Mouse (Mus musculus) heart, postnatal 25 days (tissue): ENCODE measurements at regions not wholly inside any gene's neighbourhood (a gene's known extent, or its start where the extent isn't known, plus 50 kb on each side); places are given as distances from the start of the nearest gene placed in this dataset.

Experiments used
- DNase-seq: peaks from one replicate; pipeline ENCODE4 v3.0.0; 2022; ENCODE audit warnings: low spot score
- intact Hi-C: fragments of 180-260 bp; cut with DNase I; formaldehyde crosslinking; loops from one replicate; pipeline ENCODE4 v1.15.1; 2025

DNA sequence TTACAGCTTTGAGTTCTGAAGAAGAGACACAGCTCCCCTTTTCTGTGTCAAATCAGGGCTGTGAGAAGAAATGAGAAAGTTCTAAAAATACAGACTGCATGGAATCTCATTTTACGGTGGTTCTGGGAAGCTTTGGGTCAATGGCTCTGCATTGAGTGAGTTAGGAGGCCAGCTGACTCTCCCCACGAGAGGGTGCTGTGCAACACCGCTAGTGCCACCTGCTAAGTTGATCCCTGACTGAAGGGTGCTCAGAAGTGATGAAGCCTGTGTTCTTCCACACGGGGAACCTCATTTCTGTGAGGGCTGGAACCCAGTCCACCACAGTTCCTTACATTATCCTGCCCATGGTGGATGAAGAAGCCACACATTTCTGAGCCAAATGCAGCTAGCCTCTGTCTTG lies 159.5 kb upstream of the Eef2kmt start:
- DNase-seq, result no peak

DNA sequence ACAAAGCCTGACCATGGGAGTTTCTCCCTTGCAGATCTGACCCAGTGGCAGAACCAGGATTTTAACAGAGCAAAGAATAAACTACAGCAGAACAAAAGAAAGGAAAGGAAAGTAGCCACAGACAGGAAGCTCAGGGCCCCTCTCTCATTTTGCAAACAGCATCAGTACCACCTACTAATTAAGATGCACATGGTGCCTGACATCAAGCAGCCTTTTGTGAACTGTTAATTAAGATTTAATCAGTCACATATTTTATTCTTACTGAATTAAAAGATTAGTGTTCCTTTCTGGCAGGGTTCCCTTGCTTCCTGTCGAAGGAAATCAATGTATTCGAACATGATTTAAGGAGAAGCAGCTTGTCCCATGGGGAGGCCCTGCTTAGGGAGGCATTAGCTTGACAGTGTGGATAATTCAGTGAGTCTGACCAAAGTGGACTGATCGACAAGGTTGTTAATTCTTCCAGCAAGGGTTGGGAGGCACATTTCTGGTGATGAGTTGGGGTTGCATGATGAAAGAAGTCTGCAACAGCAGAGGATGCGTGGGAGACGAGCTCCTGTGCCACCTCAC lies 156.1 kb upstream of the Eef2kmt start:
- DNase-seq, result no peak
- intact Hi-C loops, result loop anchor here (10.0 kb wide), 1 partner anchor 53 kb away; no protein-coding TSS in a partner anchor

More for the DNA sequence above, 159.5 kb upstream of the Eef2kmt start:
- intact Hi-C loops, result loop anchor here (10.0 kb wide), 1 partner anchor 49 kb away; no protein-coding TSS in a partner anchor

DNA sequence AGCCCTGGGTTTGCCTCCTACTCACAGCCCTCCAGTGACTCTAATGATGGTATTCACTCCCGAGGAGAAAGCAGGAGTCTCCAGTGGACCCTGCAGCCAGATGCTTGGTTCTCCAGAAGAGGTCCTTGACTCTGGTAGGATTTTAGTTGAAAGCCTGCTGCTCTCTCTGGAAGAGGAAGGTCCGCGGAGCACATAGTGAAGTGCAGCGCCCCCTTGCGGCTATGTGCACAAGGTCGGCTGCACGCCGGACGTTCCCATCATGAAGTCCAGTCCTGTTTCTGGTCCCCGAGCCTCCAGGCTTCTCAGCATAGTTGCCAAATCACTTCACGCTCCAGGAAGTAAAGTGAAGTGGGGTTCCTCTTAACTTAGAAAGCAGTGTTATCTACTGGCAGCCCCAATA lies 150.9 kb upstream of the Eef2kmt start:
- intact Hi-C loops, result loop anchor here (2.0 kb wide), 1 partner anchor 100 kb away; no protein-coding TSS in a partner anchor

DNA sequence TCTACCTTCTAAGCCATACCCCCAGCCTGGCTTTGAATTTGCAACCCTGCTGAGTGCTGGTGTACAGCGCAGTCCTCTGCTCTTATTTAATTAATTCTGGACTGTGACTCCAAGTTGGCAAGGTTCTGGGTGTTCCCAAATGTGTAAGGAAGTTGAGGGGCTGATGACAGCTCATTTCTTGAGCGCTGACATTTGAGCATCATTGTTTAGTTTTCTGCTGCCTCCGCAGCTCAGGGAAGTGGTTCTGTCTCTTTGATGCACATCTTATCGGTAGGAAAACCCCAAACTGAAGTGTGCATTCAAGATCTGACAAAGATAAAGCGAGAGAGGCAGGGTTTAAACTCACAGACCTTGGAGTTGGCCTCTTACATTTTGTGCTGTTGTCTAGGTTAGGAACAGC lies 137.6 kb upstream of the Eef2kmt start:
- no peak for DNase-seq
- intact Hi-C loops, result no loop called here

More for the DNA sequence above, 150.9 kb upstream of the Eef2kmt start:
- peak; percentile 17 for DNase-seq

DNA sequence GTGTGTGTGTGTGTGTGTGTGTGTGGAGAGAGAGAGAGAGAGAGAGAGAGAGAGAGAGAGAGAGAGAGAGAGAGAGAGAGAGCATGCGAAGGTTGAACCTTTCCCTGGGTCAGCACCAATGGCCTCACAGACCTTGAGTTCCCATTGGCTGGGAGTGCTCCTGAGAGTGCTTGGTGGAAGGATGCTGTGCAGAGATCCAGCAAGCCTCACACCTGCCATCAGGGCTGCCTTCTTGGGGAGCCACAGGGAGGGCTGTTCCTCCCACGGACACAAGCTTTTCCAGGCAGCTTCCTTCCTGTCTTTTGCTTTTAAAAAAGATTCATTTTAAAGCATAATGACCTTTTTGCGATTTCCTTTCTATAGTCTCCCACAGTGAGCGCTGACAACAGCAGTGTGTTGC lies 127.1 kb upstream of the Eef2kmt start:
- intact Hi-C loops, result no loop called here
- DNase-seq, result no peak

DNA sequence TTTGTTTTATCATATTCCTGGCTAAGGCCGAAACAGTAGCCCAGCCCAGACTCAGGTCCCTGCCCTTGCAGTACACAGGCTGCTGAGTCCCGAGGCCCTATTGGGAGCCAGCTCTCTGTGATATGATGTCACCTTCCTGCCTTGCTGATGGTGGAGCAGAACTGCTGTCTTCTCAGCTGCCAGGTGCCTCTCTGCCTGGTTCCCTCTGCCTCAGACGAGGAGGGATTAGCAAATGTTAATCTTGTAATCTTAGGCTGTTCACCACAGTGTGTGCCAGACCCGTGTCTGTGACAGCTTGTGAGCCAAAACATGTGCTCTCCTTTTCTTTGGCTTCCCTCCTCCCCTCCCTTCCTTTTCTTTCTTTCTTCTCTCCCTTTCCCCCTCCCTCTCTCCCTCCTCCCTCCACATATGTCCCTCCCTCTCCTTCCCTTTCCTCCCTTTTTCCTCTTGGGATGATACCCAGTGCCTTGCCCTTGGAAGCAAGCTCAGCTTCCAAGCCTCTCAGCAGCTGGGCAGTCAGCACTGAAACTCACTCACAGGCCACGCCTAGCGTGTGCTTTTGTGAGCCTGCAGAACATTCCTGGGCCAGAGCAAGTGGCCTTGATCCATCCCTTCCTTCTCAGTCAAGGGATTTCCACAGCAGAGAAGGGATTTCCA lies 126.6 kb upstream of the Eef2kmt start:
- intact Hi-C loops, result no loop called here
- no peak for DNase-seq

DNA sequence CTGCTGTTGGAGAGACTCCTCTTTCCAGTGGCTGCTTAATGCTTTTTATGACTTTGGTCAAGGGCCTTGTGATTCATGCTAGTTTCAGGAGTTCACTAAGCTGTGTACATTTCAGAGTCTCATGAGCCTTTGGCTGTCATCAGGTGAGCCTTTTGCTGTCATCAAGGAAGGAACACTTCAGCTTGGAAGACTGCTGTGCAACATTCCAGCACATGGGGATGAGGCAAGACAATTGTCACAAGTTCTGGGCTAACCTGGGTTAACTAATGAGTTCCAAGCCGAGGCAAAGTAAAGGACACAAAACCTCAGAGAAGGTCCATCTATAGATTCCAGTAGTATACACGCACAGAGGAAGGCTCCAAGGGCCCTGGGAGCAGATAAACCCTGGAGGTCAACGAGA lies 124.8 kb upstream of the Eef2kmt start:
- intact Hi-C loops, result no loop called here
- DNase-seq, result no peak

DNA sequence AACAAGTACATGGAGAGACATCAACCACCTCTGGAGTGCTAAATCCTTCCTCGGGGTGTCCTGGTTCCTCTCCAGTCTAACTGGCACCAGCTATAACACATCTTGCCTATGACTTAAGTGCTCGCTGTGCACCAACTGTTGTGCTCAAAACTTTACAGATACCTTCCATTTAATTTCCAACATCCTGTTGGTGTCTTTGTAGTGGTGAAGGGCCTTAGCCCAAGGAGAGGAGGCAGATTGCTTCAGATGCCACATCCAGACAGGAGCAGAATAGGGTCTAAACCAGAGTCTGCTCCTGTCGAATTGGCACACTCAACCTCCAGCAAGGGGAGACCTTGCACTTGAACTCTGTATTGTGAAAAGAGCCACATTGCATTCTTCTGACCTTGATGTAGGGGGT lies 121.2 kb upstream of the Eef2kmt start:
- no peak for DNase-seq

DNA sequence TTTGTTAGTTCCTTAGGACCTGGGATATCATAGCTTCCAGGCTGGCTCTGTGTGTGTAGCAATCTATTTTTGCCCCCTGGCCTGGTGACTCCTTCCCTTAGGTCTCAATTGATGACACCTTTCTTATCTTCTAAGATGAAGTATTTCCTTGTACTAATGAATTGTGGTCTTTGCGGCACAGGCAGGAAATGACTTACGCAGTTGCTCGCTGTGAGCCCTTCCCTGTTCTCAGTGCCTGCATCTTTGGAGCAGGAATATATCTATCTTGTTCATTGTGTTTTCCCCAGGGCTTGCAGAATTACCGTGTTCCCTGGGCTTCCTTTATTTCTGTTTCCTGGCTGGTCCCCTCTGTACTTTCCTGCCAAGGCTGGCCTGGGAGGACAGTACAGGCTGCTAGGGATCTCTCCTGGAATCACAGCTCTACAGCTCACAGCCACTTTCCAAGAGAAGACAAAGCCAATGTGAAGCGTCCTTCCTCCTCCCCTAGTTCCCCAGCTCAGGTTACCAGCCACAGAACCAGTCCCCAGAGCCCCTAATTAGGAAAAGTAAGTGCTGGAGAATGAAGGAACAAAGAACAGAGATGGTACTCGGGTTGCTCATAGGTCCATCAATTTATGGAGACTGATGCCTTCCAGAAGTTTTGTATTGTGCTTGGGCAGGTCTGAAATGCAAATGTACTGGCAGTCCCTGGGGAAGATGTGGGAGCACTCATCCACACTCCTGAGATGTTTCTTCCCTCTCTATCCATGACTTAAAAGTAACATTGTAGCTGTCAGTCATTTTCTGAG lies 119.2 kb upstream of the Eef2kmt start:
- intact Hi-C loops, result no loop called here

More for the DNA sequence above, 121.2 kb upstream of the Eef2kmt start:
- intact Hi-C loops, result no loop called here

DNA sequence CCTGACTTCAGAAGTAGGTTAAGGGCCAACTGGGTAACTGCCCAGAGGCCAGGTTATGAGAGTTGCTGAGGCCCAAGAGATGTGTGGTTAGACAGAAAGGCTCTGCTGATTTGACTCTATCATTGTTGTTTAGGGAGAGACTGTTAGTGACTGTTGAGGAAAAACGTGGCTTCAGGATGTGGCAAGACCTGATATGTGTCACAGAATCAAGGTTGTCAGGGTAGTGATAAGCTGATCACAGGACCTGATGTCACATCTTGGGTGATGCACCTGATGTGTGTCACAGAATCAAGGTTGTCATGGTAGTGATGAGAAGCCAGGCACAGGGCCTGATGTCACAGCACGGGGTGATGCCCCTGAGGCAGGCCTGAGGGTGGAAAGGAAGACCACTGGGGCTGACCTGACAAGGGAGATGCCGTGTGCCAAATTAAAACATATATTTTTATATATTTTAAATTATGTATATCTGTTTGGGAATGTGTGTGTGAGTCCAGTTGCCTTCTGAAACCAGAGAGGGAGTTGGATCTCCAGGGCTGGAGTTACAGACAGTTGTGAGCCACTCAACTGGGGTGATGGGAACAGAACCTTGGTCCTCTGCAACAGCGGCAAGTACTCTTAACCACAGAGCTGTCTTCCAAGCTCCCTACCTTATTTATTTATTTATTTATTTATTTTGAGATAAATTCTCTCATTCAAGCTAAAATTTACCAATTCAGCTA lies 115.6 kb upstream of the Eef2kmt start:
- intact Hi-C loops, result no loop called here
- no peak for DNase-seq

More for the DNA sequence above, 119.2 kb upstream of the Eef2kmt start:
- DNase-seq, result no peak

DNA sequence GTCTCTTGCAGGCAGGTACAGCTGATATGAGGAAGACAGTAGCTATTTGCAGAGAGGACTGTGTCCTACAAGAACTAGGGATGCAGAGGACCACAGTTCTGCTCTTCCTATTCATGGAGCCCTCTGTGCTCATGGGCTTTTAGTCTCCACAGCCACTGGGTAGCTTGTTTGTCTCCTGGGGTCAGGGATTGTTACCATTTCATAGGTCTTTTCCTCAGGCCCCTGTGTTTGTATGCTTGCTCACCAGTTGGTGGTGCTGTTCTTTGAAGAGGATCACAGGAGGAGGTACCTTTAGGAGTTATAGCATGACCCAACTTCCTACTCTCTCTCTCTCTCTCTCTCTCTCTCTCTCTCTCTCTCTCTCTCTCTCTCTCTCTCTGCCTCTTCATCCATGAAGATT lies 114.7 kb upstream of the Eef2kmt start:
- DNase-seq, result no peak
- intact Hi-C loops, result no loop called here

DNA sequence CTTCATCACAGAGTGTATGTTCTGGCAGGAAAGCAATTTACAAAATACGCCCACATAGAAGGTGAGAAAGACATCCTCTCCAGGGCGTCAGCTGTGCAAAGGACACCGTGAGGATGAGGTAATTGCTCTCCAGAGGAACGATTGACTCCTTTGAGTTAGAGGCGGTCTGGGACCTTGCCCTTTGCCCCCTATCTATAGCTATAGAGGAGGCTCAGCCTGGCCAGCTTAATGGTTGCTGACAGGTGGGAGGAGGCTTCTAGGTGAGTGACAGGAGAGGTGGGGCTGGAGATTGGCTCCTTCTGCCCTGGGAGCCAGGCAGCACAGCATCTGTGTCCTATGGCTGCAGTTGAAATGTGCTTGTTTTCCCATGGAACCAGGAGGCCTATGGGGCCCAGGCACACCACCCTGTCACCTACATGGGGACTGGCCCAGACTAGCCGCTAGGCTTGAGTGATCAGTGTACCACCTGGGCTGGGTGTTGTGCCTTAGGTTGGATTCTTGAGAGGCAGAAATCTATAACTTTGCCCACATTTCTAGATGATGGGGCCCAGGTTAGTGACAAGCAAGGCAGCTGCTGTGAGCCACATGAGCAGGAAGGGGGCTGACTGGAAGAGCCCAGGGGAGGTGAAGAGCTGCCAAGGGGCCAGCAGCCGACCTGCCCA lies 113.2 kb upstream of the Eef2kmt start:
- intact Hi-C loops, result loop anchor here (5.0 kb wide), 1 partner anchor 98 kb away; no protein-coding TSS in a partner anchor
- no peak for DNase-seq

DNA sequence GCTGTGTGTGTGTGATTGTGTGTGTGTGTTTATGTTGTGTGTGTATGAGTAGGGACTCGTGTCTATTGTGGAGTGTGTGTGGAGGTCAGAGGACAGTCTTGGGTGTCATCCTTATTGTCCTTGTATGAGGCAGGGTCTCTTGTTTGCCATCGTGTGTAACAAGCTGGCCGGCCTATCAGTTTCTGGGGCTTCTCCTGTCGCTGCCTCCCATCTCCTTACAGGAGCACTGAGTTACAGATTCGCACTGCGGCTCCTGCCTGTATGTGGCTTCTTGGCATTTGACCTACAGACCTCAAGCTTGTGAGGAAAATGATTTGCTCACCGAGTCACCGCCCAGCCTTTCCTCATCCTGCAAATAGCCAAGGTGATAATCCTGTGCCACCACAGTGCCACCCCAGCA lies 112.6 kb upstream of the Eef2kmt start:
- DNase-seq, result no peak
- intact Hi-C loops, result loop anchor here (5.0 kb wide), 1 partner anchor 99 kb away; no protein-coding TSS in a partner anchor

DNA sequence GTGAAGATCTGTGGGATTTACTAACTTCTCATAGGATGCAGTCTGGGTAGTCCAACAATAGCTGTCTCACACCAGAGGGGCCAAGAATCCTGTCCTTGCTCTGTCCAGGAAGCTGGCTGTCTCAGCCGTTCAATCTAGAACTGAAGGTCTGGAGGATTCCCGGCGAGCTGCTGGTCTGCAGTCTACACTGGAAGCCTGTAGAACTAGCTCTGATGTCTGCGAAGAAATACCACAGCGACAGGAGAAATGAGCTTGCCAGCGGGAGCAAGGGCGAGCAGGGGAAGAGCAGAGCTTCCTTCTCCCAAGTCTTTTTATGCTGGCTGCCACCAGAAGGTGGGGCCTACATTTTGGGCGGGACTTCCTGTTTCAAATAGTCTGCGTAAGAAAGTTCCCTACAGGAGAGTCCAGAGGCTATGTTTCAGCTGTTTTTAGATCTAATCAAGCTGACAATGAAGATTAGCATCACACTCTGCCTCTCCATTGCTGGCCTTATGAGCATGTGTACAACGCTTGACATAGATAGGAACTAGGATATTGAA lies 111.9 kb upstream of the Eef2kmt start:
- DNase-seq, result no peak
- intact Hi-C loops, result loop anchor here (5.0 kb wide), 1 partner anchor 100 kb away; no protein-coding TSS in a partner anchor

DNA sequence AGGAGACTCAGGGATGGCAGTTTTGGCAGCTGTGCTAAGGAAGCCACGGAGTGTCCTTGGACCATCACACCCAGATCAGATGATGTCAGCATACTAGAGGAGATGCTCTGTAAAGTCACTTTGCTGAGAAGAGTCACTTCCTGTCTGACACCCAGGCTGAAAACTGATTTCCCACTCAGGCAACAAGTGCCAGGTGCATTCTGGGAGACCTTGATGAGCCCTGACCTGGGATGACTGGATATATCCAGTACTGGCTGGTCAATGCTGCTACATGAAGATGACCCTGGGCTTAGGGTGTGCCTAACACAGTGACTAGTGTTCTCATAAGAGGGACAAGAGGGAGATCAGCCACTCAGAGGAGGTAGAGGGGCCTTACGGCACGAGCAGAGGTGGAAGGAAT lies 110.2 kb upstream of the Eef2kmt start:
- intact Hi-C loops, result loop anchor here (5.0 kb wide), 1 partner anchor 101 kb away; no protein-coding TSS in a partner anchor

DNA sequence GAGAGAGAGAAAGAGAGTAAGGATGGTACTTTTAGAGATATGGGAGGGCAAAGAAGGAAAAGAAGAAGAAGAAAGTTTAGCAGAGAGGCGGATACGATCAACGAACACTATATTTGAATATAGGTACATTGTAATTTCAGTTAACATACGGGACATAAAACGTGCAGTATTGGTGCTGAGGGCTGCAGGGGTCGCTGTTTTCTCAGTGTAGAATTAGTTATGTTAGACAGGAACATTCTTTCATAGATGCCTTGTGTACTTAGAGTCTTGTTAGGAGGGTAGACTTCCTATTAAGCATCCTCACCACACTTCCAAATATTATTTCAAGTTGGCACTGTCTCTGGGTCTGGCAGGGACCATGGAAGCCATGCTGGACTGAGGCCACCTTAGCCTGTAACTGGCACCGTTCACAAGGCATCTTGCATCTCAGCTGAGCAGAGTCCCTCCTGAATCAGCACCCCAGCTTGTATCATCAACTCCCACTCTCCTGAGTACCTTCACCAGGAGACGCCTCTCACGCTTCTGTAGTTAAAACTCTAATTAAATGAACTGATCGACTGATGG lies 107.3 kb upstream of the Eef2kmt start:
- intact Hi-C loops, result no loop called here
- DNase-seq, result no peak

More for the DNA sequence above, 110.2 kb upstream of the Eef2kmt start:
- no peak for DNase-seq

DNA sequence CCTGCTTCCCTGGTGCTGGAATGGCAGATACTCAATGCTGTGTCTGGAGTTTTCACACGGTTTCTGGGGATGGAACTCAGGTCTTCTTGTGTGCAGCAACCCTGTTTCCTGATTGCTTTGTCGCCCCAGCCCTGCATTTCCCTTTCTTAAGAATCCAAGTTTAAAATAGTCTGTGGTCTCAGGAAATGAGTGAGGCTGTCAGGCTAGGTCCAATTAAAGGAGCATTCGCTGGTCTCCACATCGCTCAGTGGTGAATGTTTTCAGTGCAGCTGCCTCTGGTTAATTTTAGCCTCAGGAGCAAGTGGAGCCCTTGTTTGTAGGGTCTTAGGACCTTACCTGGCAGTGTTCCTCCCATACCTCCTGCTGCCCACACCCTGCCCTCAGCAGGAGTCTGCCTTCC lies 103.4 kb upstream of the Eef2kmt start:
- intact Hi-C loops, result no loop called here
- no peak for DNase-seq

DNA sequence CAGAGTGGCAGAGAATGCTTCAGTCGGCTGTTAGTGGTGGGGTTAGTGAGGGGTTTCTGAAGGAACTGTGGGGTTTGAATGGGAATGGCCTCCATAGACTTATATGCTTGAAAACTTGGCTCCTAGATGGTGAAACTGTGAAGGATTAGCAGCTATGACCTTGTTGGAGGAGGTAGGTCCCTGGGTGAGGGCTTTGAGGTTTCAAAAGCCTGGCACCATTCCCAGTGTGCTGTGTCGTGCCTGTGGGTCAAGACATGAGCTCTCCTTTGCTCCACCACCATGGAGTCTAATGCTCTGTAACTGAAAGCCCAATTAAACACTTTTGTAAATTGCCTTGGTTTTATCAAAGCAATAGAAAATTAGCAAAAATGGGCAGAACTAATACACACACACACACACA lies 98.1 kb upstream of the Eef2kmt start:
- intact Hi-C loops, result no loop called here
- no peak for DNase-seq
